Mouse (Mus musculus) lung, embryonic 15.5 days (tissue): ENCODE data around the gene Tmem236. TPM values are rescaled to one million over a fixed set of nuclear protein-coding genes. Genes with fewer than 3 reads are reported as not detected.

Source experiments
- ATAC-seq: fragments of 200-750 bp; cut with Nextera tagmentation; 2 replicates; pipeline ENCODE4 v1.8.0; 2017; ENCODE audit warnings: moderate number of reproducible peaks, borderline replicate concordance; ENCODE audit not compliant: low FRiP score, low TSS enrichment; ENCODE audit errors: extremely low read depth
- H3K27ac ChIP-seq: fragments of 300-500 bp; sonication (generic); 2 replicates; pipeline ENCODE4 v1.5.1; 2015; ENCODE audit warnings: moderate library complexity, mild to moderate bottlenecking, inconsistent platforms
- H3K27me3 ChIP-seq: fragments of 300-500 bp; sonication (generic); 2 replicates; pipeline ENCODE4 v1.6.1; 2015; ENCODE audit warnings: inconsistent platforms
- H3K36me3 ChIP-seq: fragments of 300-500 bp; sonication (generic); 2 replicates; pipeline ENCODE4 v1.6.1; 2015; ENCODE audit warnings: inconsistent platforms
- H3K4me1 ChIP-seq: fragments of 300-500 bp; sonication (generic); 2 replicates; pipeline ENCODE4 v1.6.1; 2015; ENCODE audit warnings: inconsistent platforms
- H3K4me2 ChIP-seq: fragments of 300-500 bp; sonication (generic); 2 replicates; pipeline ENCODE4 v1.6.1; 2015; ENCODE audit warnings: inconsistent platforms, mild to moderate bottlenecking, moderate library complexity
- H3K4me3 ChIP-seq: fragments of 300-500 bp; sonication (generic); 2 replicates; pipeline ENCODE4 v1.5.1; 2015; ENCODE audit warnings: mild to moderate bottlenecking, inconsistent platforms
- H3K9ac ChIP-seq: fragments of 300-500 bp; sonication (generic); 2 replicates; pipeline ENCODE4 v1.6.1; 2015; ENCODE audit warnings: inconsistent platforms
- H3K9me3 ChIP-seq: fragments of 300-500 bp; sonication (generic); 2 replicates; pipeline ENCODE4 v1.6.1; 2016; ENCODE audit warnings: inconsistent platforms
- WGBS: fragments of 180-500 bp; shearing (Covaris S2); methylation state at CpG from one replicate; pipeline ENCODE4 v1.1.7; 2015; 5-methylcytosine and 5-hydroxymethylcytosine counted together
- polyA plus RNA-seq: library from polyadenylated mRNA; unstranded; fragments of >200 nt; fragmentation: Nextera tagmentation; extraction: Ambion mirVana; gene quantifications from 2 replicates; pipeline ENCODE4 v1.2.1, GENCODE M21; 2015

The Tmem236 gene
- 0.05 TPM in 1 of 2 replicates, not detected in the other for polyA plus RNA-seq

DNA sequence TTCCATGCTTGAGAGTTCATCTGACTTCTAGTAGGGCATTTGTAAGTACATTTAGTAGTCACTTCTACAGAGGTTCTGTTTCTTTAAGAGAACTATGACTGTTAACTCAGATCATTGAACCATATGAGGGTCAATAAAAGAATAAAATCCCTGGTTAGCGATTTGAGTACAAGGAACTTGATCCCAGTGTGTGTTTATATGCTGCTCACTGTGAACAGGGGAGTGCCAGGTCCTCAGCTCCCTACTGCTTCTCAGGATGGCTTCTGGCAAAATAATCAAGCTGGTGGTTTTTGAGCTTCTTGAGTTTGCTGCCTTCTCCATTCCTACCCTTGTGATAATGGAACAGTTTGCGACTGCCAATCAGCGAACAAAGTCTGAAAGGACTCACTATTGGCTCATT, at the start of gene Tmem236:
TSS of gene Tmem236 (plus strand) at position 190 of the 400 bp plus-strand sequence.
- H3K9ac ChIP-seq: no peak within 1 kb of the TSS
- 79% methylated on average over 3 of the region's 3 CpGs for WGBS
- H3K27ac ChIP-seq: no peak within 1 kb of the TSS
- H3K27me3 ChIP-seq: no peaks in the 10 kb centered on the region
- ATAC-seq: no peak
- H3K4me3 ChIP-seq: no peak within 1 kb of the TSS
- H3K4me1 ChIP-seq: no peaks in the 10 kb centered on the region
- no peak within 1 kb of the TSS for H3K4me2 ChIP-seq
- no peaks in the 10 kb centered on the region for H3K9me3 ChIP-seq
- no peaks in the 10 kb centered on the region for H3K36me3 ChIP-seq

GRCm38 (mm10) chr2:14126387-14126786, 47.9 kb upstream of the Tmem236 start:
- Histone ChIP-seq H3K4me3 (no peak overlapping the region), H3K36me3 (peaks cover 20% of the 10 kb centered on the region; the same call in 1 of the 2 replicates), H3K4me2 (no peak overlapping the region), H3K4me1 (no peaks in the 10 kb centered on the region), H3K27ac (no peak overlapping the region), H3K27me3 (no peaks in the 10 kb centered on the region), H3K9ac (no peak overlapping the region), H3K9me3 (no peaks in the 10 kb centered on the region)
- WGBS: 82% methylated on average over 6 of the region's 6 CpGs
- no peak for ATAC-seq

DNA sequence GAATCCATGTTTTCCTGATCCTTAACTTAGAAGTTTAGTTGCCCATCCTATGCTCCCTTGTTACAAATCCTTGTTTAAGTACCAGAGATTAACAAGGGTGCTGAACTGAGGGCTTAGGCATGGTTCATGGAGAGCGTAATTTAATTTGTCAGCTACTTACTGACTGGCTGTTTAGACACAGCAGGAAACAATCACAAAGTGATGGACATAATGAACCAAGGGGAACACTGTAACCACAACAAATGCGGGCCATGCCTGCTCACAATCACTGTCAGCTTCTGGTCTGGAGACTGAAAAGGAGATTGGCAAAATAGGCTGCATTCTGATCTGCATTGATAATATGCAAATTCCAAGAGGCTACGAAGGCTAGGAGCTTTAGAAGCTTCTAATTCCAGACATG, 46.7 kb upstream of the Tmem236 start:
- Histone ChIP-seq H3K27me3 (no peaks in the 10 kb centered on the region), H3K36me3 (peaks cover 28% of the 10 kb centered on the region; the same call in 1 of the 2 replicates), H3K4me2 (no peak overlapping the region), H3K4me1 (no peaks in the 10 kb centered on the region), H3K9me3 (no peaks in the 10 kb centered on the region), H3K27ac (no peak overlapping the region), H3K9ac (no peak overlapping the region), H3K4me3 (no peak overlapping the region)
- WGBS: 74% methylated on average over 3 of the region's 3 CpGs
- ATAC-seq: no peak

GRCm38 (mm10) chr2:14130641-14131339, 43.5 kb upstream of the Tmem236 start:
- no peaks in the 10 kb centered on the region for H3K27me3 ChIP-seq
- WGBS: 81% methylated on average over 12 of the region's 12 CpGs
- H3K4me1 ChIP-seq: no peaks in the 10 kb centered on the region
- peaks cover 23% of the 10 kb centered on the region; the same call in 1 of the 2 replicates for H3K36me3 ChIP-seq
- no peak for ATAC-seq
- H3K4me2 ChIP-seq: no peak overlapping the region
- H3K27ac ChIP-seq: no peak overlapping the region
- H3K4me3 ChIP-seq: no peak overlapping the region
- H3K9me3 ChIP-seq: no peaks in the 10 kb centered on the region
- no peak overlapping the region for H3K9ac ChIP-seq

DNA sequence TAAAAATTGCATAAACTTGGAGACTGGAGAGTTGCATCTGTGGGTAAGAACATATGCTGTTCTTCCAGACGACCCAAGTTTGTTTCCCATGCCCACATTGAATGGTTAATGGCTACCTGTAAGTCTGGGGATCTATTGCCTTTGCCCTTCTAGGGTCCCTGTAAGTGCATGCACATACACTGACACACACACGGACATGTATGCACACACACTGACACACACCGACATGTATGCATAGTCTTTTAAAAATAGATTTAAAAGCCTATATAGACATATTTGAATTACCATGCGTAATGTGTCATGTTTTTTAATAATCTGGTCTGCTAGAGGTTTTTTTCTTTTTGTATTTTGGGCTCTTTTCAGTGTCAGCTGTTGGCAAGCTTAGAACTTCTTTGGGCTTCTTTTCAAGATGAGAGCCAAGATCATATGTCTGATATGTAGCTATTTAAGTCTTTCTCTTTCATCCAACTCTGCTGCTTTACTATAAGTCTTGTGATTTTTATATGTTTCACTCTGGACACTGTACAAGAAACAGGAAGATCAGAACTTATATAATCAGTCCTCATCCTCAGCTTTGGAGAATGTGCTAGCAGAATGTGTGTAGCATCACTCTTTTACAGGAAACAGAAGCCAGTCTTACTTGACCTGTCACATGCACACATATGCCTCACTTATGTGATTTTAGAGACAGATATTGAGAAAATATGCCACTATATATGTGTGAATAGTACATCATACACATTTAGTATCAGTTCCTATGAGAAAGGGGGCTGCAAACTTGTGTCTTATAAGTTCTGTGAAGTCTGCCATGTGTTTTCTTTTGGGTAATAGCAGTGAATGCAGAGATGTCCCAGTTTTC, 41.6 kb upstream of the Tmem236 start:
- H3K4me1 ChIP-seq: no peaks in the 10 kb centered on the region
- no peak for ATAC-seq
- WGBS: 89% methylated on average over 4 of the region's 4 CpGs

DNA sequence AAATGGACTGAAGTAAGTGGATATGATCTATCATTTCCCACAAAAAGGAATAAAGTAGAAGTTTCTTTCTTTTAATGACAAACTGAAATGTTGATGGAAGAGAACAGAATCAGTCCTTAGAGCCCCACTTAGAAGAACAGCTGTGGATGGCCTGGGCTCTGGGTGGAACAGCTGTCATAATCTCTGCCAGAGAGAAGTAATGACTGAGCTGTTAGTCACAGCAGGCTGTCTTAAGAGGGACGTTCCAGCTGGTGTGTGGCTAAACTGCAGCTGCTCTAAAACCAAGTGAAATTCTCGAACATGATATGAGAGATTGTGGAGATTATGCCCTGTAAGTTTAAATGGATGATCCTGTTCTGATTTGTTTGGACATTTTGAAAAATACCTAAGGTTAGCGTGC, 37.4 kb upstream of the Tmem236 start:
- Histone ChIP-seq H3K27ac (no peak overlapping the region), H3K9ac (no peak overlapping the region), H3K36me3 (peaks cover 29% of the 10 kb centered on the region), H3K27me3 (no peaks in the 10 kb centered on the region), H3K4me2 (no peak overlapping the region), H3K9me3 (no peaks in the 10 kb centered on the region), H3K4me3 (no peak overlapping the region), H3K4me1 (no peaks in the 10 kb centered on the region)
- WGBS: 52% methylated on average over 3 of the region's 3 CpGs
- no peak for ATAC-seq

More for the DNA sequence above, 41.6 kb upstream of the Tmem236 start:
- H3K4me2 ChIP-seq: no peak overlapping the region
- H3K36me3 ChIP-seq: peaks cover 23% of the 10 kb centered on the region; the same call in 1 of the 2 replicates
- no peak overlapping the region for H3K4me3 ChIP-seq
- no peaks in the 10 kb centered on the region for H3K9me3 ChIP-seq
- no peak overlapping the region for H3K27ac ChIP-seq
- H3K27me3 ChIP-seq: no peaks in the 10 kb centered on the region
- H3K9ac ChIP-seq: no peak overlapping the region

DNA sequence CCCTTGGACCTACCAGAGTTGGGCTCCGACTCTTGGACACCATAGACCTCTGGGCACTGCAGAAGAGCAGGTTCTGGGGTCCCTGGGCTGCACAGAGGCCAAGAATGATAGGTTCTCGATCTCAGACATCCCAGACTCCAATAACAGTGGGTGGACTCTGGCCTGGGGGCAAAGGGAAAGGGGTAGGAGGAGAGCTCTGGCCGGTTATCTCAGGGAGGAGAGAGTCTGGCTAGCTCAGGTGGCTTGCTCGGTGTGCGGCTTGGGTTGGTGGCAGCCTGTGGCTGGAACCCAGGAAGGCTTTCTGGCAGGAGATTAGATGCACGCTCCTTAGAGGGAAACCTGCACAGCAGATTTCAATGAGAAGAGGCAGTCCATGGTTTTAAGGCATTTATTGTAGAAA, 34.7 kb upstream of the Tmem236 start:
- H3K9ac ChIP-seq: no peak overlapping the region
- H3K9me3 ChIP-seq: no peaks in the 10 kb centered on the region
- WGBS: 76% methylated on average over 6 of the region's 6 CpGs
- no peak overlapping the region for H3K4me2 ChIP-seq
- H3K4me1 ChIP-seq: no peaks in the 10 kb centered on the region
- H3K4me3 ChIP-seq: no peak overlapping the region
- H3K27me3 ChIP-seq: no peaks in the 10 kb centered on the region
- H3K27ac ChIP-seq: no peak overlapping the region
- no peak for ATAC-seq
- peaks cover 41% of the 10 kb centered on the region for H3K36me3 ChIP-seq

- H3K4me2 ChIP-seq: no peak overlapping the region
- no peaks in the 10 kb centered on the region for H3K9me3 ChIP-seq
- H3K4me1 ChIP-seq: no peaks in the 10 kb centered on the region
- H3K36me3 ChIP-seq: peaks cover 46% of the 10 kb centered on the region
- no peak overlapping the region for H3K4me3 ChIP-seq
- no peak overlapping the region for H3K27ac ChIP-seq
- H3K9ac ChIP-seq: no peak overlapping the region
- WGBS: 61% methylated on average over 2 of the region's 2 CpGs
- ATAC-seq: no peak
- no peaks in the 10 kb centered on the region for H3K27me3 ChIP-seq
Measured at GRCm38 (mm10) chr2:14140044-14140443, 34.3 kb upstream of the Tmem236 start.

- no peaks in the 10 kb centered on the region for H3K9me3 ChIP-seq
- H3K27ac ChIP-seq: no peak overlapping the region
- WGBS: 61% methylated on average over 3 of the region's 3 CpGs
- ATAC-seq: no peak
- H3K9ac ChIP-seq: no peak overlapping the region
- no peaks in the 10 kb centered on the region for H3K27me3 ChIP-seq
- no peak overlapping the region for H3K4me2 ChIP-seq
- no peak overlapping the region for H3K4me3 ChIP-seq
- H3K36me3 ChIP-seq: peaks cover 45% of the 10 kb centered on the region
- H3K4me1 ChIP-seq: no peaks in the 10 kb centered on the region
Measured at GRCm38 (mm10) chr2:14145311-14145710, 29.0 kb upstream of the Tmem236 start.

DNA sequence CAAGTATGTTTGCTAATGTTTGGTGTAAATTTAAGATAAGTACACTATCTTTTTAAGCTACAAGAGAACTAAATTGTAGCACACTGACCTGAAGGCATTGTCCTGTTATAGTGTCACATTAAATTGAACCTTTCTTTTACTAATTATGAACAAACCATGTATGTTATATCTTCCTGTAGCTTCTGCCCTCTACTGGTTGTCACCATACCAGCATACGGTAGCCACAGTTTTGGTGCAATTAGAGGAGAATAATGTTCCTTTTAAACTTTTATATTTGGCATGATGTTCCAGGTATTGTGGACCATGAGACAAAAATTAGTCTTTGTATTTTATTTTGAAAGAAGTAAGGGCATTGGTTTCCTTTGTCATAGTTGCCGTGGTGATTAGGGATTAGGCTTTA, 27.4 kb upstream of the Tmem236 start:
- peaks cover 40% of the 10 kb centered on the region for H3K36me3 ChIP-seq
- no peak for ATAC-seq

GRCm38 (mm10) chr2:14150829-14151228, 23.5 kb upstream of the Tmem236 start:
- Histone ChIP-seq H3K27me3 (no peaks in the 10 kb centered on the region), H3K9ac (no peak overlapping the region), H3K4me3 (no peak overlapping the region), H3K27ac (no peak overlapping the region), H3K4me2 (no peak overlapping the region), H3K36me3 (peaks cover 17% of the 10 kb centered on the region), H3K9me3 (no peaks in the 10 kb centered on the region), H3K4me1 (no peaks in the 10 kb centered on the region)
- WGBS: 86% methylated on average over 2 of the region's 2 CpGs
- no peak for ATAC-seq

More for the DNA sequence above, 27.4 kb upstream of the Tmem236 start:
- 90% methylated on average over 2 of the region's 2 CpGs for WGBS
- Histone ChIP-seq H3K27me3 (no peaks in the 10 kb centered on the region), H3K27ac (no peak overlapping the region), H3K4me2 (no peak overlapping the region), H3K4me1 (no peaks in the 10 kb centered on the region), H3K4me3 (no peak overlapping the region), H3K9me3 (no peaks in the 10 kb centered on the region), H3K9ac (no peak overlapping the region)

DNA sequence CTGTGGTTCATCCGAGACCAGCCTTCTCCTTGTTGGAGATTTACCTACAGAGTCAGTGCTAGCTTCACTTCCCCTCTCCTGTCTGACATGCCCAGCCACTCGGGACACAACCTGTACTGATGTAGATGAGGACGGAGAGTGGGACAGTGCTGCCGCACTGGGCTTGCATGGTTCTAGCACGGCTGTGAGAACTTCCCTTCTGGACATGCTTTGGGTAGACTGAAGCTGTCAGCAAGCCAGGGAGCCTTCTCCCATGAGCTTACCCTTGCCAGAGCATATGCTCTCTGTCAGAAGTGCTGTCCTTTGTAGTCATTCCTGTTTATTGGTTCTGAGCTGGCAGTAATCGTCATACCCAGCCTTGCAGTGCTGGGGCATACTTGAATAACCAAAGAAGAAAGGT, 22.5 kb upstream of the Tmem236 start:
- Histone ChIP-seq H3K4me2 (no peak overlapping the region), H3K36me3 (peaks cover 10% of the 10 kb centered on the region), H3K27ac (no peak overlapping the region), H3K9me3 (no peaks in the 10 kb centered on the region), H3K27me3 (no peaks in the 10 kb centered on the region), H3K4me3 (no peak overlapping the region), H3K4me1 (no peaks in the 10 kb centered on the region), H3K9ac (no peak overlapping the region)
- no peak for ATAC-seq
- WGBS: 90% methylated on average over 6 of the region's 6 CpGs
